Mouse (Mus musculus): ENCODE results near the gene Prodh2. TPM values are rescaled to one million over a fixed set of nuclear protein-coding genes. Genes with fewer than 3 reads are reported as not detected.

The Prodh2 gene
- polyA plus RNA-seq, 1 experiment: 0.58 TPM

- peaks cover 16% of the 10 kb centered on the region for H3K36me3 ChIP-seq (ENCODE audit: control insufficient read depth, insufficient read depth, low read length, poor library complexity, severe bottlenecking)
- no peak overlapping the region for H3K27ac ChIP-seq (ENCODE audit: insufficient read depth, low read length)
- H3K9me3 ChIP-seq (replicated peaks; ENCODE audit: control insufficient read depth, insufficient read depth, low read length, poor library complexity, severe bottlenecking): no peaks in the 10 kb centered on the region
- TF ChIP-seq POLR2A (IDR thresholded peaks at IDR 0.05; ENCODE audit: insufficient read depth, low read length): no peak
- no peak for TF ChIP-seq EP300 (IDR thresholded peaks at IDR 0.05; ENCODE audit: insufficient read depth, low read depth, low read length)
- no peak overlapping the region for H3K9ac ChIP-seq (ENCODE audit: low read depth, poor library complexity, severe bottlenecking)
- H3K4me3 ChIP-seq (ENCODE audit: low read depth, low read length): no peak overlapping the region
- H3K4me1 ChIP-seq (ENCODE audit: control insufficient read depth, insufficient read depth, low read length): peaks cover 10% of the 10 kb centered on the region
- no peaks in the 10 kb centered on the region for H3K27me3 ChIP-seq (ENCODE audit: control insufficient read depth, insufficient read depth, low read length, poor library complexity, severe bottlenecking)
These were observed 40.1 kb upstream of the Prodh2 start for GRCm38 (mm10) chr7:30453327-30453726.

GRCm38 (mm10) chr7:30453766-30454165 is 39.7 kb upstream of the Prodh2 start:
- no peak overlapping the region for H3K27ac ChIP-seq (ENCODE audit: insufficient read depth, low read length)
- peaks cover 10% of the 10 kb centered on the region for H3K4me1 ChIP-seq (ENCODE audit: control insufficient read depth, insufficient read depth, low read length)
- TF ChIP-seq CTCF (IDR thresholded peaks at IDR 0.05; ENCODE audit: low read depth, low read length): no peak
- peak; percentile 49; the same call in 1 of the 2 replicates for TF ChIP-seq EP300 (IDR thresholded peaks at IDR 0.05; ENCODE audit: insufficient read depth, low read depth, low read length)
- peak; percentile 39 for TF ChIP-seq POLR2A (IDR thresholded peaks at IDR 0.05; ENCODE audit: insufficient read depth, low read length)
- H3K36me3 ChIP-seq (ENCODE audit: control insufficient read depth, insufficient read depth, low read length, poor library complexity, severe bottlenecking): peaks cover 14% of the 10 kb centered on the region
- H3K27me3 ChIP-seq (ENCODE audit: control insufficient read depth, insufficient read depth, low read length, poor library complexity, severe bottlenecking): no peaks in the 10 kb centered on the region
- no peaks in the 10 kb centered on the region for H3K9me3 ChIP-seq (replicated peaks; ENCODE audit: control insufficient read depth, insufficient read depth, low read length, poor library complexity, severe bottlenecking)
- no peak overlapping the region for H3K9ac ChIP-seq (ENCODE audit: low read depth, poor library complexity, severe bottlenecking)
- peak overlapping the region; percentile 13 for H3K4me3 ChIP-seq (ENCODE audit: low read depth, low read length)

GRCm38 (mm10) chr7:30454259-30454658 is 39.2 kb upstream of the Prodh2 start:
- Histone ChIP-seq H3K27ac (ENCODE audit: insufficient read depth, low read length) (0 out of 2 replicates have a peak overlapping the region, but pooled peaks have one; percentile 4), H3K9ac (ENCODE audit: low read depth, poor library complexity, severe bottlenecking) (no peak overlapping the region), H3K4me3 (ENCODE audit: low read depth, low read length) (peak overlapping the region; percentile 13), H3K4me1 (ENCODE audit: control insufficient read depth, insufficient read depth, low read length) (peaks cover 10% of the 10 kb centered on the region), H3K36me3 (ENCODE audit: control insufficient read depth, insufficient read depth, low read length, poor library complexity, severe bottlenecking) (peaks cover 14% of the 10 kb centered on the region), H3K27me3 (ENCODE audit: control insufficient read depth, insufficient read depth, low read length, poor library complexity, severe bottlenecking) (no peaks in the 10 kb centered on the region), H3K9me3 (replicated peaks; ENCODE audit: control insufficient read depth, insufficient read depth, low read length, poor library complexity, severe bottlenecking) (no peaks in the 10 kb centered on the region)
- no peak for TF ChIP-seq POLR2A (IDR thresholded peaks at IDR 0.05; ENCODE audit: insufficient read depth, low read length)
- no peak for TF ChIP-seq EP300 (IDR thresholded peaks at IDR 0.05; ENCODE audit: insufficient read depth, low read depth, low read length)
- no peak for TF ChIP-seq CTCF (IDR thresholded peaks at IDR 0.05; ENCODE audit: low read depth, low read length)

GRCm38 (mm10) chr7:30456487-30456886 is 36.9 kb upstream of the Prodh2 start:
- peak overlapping the region; percentile 68 for H3K4me3 ChIP-seq (ENCODE audit: low read depth, low read length)
- H3K36me3 ChIP-seq (ENCODE audit: control insufficient read depth, insufficient read depth, low read length, poor library complexity, severe bottlenecking): peaks cover 6% of the 10 kb centered on the region
- peak overlapping the region; percentile 68 for H3K9ac ChIP-seq (ENCODE audit: low read depth, poor library complexity, severe bottlenecking)
- H3K9me3 ChIP-seq (replicated peaks; ENCODE audit: control insufficient read depth, insufficient read depth, low read length, poor library complexity, severe bottlenecking): no peaks in the 10 kb centered on the region
- TF ChIP-seq POLR2A (IDR thresholded peaks at IDR 0.05; ENCODE audit: insufficient read depth, low read length) (no peak), EP300 (IDR thresholded peaks at IDR 0.05; ENCODE audit: insufficient read depth, low read depth, low read length) (0 out of 2 replicates have a peak, but pooled peaks have one; percentile 21), CTCF (IDR thresholded peaks at IDR 0.05; ENCODE audit: low read depth, low read length) (no peak)
- peak overlapping the region; percentile 2; the same call in 1 of the 2 replicates for H3K27ac ChIP-seq (ENCODE audit: insufficient read depth, low read length)
- H3K4me1 ChIP-seq (ENCODE audit: control insufficient read depth, insufficient read depth, low read length): peaks cover 15% of the 10 kb centered on the region
- no peaks in the 10 kb centered on the region for H3K27me3 ChIP-seq (ENCODE audit: control insufficient read depth, insufficient read depth, low read length, poor library complexity, severe bottlenecking)

GRCm38 (mm10) chr7:30456911-30457628 is 36.4 kb upstream of the Prodh2 start:
- 0 out of 2 replicates have a peak overlapping the region, but pooled peaks have one; percentile 2 for H3K27ac ChIP-seq (ENCODE audit: insufficient read depth, low read length)

More at GRCm38 (mm10) chr7:30456911-30457628, 36.4 kb upstream of the Prodh2 start:
- TF ChIP-seq EP300 (IDR thresholded peaks at IDR 0.05; ENCODE audit: insufficient read depth, low read depth, low read length) (no peak), POLR2A (IDR thresholded peaks at IDR 0.05; ENCODE audit: insufficient read depth, low read length) (no peak), CTCF (IDR thresholded peaks at IDR 0.05; ENCODE audit: low read depth, low read length) (no peak)
- H3K4me1 ChIP-seq (ENCODE audit: control insufficient read depth, insufficient read depth, low read length): peaks cover 15% of the 10 kb centered on the region
- H3K9ac ChIP-seq (ENCODE audit: low read depth, poor library complexity, severe bottlenecking): peak overlapping the region; percentile 68
- peak overlapping the region; percentile 68 for H3K4me3 ChIP-seq (ENCODE audit: low read depth, low read length)
- no peaks in the 10 kb centered on the region for H3K27me3 ChIP-seq (ENCODE audit: control insufficient read depth, insufficient read depth, low read length, poor library complexity, severe bottlenecking)
- no peaks in the 10 kb centered on the region for H3K9me3 ChIP-seq (replicated peaks; ENCODE audit: control insufficient read depth, insufficient read depth, low read length, poor library complexity, severe bottlenecking)
- H3K36me3 ChIP-seq (ENCODE audit: control insufficient read depth, insufficient read depth, low read length, poor library complexity, severe bottlenecking): peaks cover 4% of the 10 kb centered on the region

All from ES-Bruce4 (cell line).